Mouse (Mus musculus): Measurements from ENCODE around the gene Frmd6.

DNA sequence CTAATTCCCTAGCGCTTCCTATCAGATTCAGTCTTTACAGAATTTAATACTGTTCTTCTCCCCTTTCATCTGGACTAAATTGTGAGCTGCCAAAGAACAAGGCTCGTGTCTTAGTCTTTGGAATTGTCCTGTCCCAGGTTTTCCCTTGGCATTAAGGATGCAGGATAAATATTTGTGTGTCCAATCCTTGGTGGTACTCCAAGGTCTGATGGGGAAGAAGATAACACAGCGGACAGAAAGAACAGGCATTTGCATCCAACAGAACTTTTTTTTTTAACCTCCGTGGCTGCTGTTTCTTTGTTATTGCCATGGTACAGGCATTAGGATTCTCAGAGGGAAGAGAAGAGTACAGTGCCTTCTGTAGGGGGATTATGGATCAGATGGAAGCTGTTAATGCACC lies 21.8 kb upstream of the Frmd6 start:
- no peak for TF ChIP-seq POLR2A (IDR thresholded peaks at IDR 0.05; ENCODE audit: low read depth, low read length)
- no peak for TF ChIP-seq CTCF (IDR thresholded peaks at IDR 0.05; ENCODE audit: extremely low read depth, insufficient read length, insufficient replicate concordance, low read depth, low read length)
